Mouse (Mus musculus) mesoderm, embryonic 11.5 days (tissue): ENCODE measurements around the gene Crtc1.

Source experiments
- DNase-seq: peaks from one replicate; pipeline ENCODE4 v3.0.0-alpha.2; 2012; ENCODE audit warnings: low read depth, low spot score

Crtc1 gene

DNA sequence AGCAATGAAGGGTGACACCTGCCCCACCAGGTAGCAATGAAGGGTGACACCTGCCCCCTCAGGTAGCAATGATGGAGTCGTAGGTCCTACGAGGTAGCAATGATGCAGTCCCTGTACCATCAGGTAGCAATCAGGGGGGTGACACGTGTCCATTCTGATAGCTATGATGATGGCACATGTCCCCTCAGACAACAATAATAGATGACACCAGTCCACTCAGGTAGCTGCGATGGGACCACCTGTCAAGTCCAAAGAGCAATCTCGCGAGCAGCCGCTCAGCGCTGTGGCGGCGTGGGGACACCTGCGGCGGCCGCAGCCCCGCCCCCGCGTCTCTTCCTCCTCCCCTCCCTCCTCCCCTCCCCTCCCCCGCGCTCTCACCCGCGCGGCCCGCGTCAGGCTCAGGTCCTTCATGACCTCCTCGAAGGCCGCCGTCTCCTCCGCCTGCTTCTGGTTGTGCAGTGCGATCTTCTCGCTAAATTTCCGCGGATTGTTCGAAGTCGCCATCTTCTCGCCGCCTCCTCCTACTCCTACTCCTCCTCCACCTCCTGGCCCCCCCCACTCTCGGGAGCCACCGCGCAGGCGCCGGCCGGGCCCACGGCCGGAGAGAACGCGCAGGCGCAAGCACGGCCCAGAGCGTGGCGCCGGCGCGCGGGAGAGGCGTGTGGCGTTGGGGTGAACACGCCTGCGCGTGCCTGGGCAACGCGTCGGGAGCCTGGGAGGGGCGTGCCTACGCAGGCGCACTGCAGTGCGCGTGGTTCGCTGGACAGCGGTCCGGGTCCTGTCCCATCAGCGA is at the start of gene Crtc1:
Crtc1 (minus strand) TSS at position 525 of the 793 bp plus-strand sequence.
- peak; percentile 99 for DNase-seq

DNA sequence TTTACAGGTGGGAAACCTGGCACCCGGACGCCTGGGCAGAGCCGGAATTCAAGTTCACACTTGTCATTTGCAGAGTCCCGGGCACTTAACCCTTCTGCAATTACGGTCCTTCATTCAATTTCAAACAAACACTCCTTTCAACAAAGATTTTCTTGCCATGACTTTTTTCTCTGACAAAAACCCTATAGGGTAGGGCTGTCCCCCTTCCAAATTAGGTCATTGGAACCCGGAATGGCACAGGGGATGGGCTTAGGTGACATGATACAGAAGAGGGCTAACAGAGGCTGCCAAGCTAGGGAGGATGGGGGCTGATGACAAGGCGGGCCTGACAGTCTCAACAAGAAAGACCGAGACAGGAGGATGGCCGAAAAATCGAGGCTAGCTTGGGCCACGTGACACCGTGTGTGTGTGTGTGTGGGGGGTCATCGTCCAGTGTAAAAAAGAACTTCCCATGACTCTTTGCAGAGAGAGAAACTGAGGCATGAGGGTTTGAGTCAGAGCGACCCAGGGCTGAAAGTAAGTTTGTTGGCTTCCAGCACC is 49.6 kb upstream of the Crtc1 start:
- no peak for DNase-seq

DNA sequence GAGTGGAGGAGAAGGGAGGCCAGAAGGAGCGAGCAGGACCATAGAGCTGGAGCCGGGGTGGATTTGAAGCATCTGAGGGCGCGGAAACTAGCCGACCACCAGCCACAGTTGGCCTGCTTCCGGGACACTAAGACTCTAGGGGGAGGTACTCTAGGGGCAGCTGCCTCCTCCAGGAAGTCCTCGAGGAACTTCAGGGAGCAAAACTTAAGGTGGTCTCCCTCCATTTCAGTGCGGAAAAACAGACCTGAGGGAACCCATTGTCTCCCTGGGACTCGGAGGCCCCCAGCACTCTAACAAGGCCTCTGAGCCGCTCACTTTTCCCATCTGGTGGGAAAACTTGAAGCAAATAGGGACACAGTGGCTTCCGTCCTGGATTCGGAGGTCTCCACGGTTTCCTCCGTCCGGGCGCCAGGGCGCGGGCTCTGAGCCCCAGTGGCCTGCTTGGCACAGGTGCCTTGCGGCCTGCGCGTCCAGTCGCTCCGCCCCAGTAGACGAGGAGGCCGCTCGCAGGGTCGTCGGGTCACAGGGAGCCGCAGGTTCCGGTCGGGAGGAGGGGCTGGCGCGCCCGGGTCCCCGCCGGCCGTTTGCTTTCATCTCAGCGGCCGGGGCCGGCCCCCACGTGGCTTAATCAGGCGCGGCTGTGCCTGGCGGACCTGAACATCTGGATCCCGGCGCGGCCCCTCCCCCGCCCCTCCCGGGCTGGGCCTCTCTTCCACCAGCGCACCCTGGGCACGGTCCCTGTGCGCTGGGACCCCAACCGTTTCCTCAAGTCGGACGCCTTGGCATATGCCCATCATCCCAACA is 48.8 kb upstream of the Crtc1 start:
- DNase-seq: no peak

DNA sequence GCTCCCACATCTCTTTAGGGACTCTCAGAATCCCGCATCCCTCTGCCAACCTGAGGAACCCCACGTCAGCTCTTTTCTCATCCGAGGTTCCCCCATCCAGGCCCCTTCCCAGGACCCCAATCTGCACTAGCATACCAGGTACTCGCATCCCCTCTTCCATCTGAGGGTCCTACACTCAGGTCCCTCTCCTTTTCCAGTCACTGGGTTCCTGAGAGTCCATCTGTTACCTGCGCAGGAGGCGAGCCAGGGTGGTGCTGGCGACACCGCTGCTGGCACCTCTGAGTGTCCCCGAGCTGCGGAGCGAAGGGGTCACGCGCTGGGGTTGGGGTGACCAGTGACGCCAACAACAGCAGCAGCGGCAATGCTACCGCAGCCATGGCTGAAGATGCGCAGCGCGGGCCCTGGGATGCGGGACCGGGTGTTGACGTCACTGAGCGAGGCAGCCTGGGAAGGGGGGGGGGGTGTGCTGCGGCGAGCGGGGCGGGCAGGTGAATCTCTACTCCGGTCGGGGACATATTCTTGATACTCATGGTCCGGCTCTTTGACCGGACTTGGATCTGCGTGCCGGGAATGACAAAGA is 47.7 kb upstream of the Crtc1 start, which contains the start of gene Tmem59l:
Tmem59l (minus strand) TSS at position 418 of the 580 bp plus-strand sequence.
- no peak for DNase-seq

DNA sequence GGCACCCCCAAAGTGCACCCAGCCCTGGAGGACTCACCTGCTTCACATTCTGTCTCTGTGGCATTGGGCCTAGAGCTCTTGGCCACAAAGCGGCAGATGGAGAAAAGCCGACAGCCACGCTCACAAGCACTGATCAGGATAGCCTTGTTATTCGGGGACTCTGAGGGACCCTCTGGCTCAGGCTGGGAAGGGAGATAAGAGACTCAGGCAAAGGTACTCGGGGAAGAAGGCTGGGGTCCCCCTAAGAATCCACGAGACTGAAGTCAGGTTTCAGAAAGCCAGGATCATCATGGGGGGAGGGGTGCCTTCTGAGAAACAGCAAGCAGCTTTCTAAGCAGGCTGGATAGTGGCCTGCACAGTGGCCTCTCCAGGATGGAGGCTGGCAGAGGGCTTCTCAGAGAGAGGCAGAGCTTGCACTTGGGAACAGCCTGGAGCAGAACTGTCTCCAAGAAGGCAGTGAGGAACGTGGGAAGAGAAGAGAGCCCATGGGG is 46.9 kb upstream of the Crtc1 start:
- no peak for DNase-seq

DNA sequence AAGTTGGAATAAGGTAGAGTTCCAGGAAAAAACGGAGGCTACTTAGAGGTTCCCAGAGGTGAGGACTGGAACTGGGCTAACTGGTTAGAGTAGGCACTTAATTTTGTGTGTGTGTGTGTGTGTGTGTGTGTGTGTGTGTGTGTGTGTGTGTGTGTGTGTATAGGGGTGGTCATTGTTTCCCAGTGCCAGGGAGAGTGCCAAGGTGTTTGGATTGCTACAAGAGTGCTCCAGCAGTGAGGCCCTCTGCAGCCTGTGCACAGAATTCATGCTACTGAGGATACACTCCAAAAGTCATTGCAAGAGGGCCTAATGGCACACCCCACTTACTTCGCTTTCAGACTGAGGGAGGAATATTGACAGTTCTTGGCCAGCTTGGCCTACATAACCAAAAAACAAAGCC is 43.6 kb upstream of the Crtc1 start:
- DNase-seq: no peak

DNA sequence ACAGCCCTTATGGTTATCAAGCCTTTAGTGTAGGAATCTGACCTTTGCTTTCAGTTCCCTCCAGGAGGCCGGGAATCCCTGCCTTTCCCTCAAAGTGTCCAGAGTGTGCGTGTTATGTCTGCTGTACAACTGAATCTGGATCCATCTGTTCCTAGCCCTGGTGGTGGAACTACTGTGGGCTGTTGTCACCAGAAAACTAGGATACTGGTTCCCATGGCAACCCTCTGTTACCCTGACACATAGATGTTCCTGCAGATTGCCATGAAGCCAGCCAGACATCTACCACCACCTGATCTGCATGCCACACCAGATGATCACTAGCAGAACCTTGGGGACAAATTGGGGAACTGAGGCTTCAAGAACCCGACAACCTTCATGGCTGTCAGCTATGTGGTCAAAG is 42.5 kb upstream of the Crtc1 start:
- no peak for DNase-seq

DNA sequence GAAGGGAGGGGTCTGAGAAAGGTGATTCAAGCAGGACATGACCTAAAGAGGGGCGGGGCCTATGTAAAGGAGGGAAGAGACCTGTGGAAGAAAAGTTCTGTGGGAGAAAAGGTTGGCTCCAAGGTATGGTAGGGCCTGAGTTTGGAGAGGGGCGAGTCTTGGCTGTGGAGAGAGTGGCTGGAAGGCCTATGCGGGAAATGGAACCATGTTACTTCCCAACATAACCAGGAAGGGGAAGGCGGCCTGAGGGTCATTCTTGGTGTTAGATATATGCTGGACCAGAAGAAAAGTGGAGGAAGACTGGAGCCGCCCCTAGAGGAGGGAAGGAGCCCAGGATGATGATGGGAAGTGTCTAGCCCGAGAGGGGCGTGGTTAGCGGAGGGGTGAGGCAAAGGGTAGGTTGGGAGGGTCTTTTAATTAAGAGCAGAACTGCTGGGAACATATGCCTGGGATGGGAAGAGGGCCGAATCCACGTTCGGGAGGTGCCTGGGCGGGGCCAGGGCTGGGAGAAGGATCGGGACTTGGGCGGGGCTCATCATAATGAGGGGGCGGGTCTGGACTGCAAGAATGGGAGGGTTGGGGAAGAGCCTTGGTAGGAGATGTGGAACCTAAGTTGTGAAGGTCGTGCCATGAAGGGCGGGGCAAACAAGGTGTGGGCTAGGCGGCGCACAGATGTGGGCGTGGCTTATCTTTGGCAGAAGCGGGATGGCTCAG is 38.0 kb upstream of the Crtc1 start:
- no peak for DNase-seq

DNA sequence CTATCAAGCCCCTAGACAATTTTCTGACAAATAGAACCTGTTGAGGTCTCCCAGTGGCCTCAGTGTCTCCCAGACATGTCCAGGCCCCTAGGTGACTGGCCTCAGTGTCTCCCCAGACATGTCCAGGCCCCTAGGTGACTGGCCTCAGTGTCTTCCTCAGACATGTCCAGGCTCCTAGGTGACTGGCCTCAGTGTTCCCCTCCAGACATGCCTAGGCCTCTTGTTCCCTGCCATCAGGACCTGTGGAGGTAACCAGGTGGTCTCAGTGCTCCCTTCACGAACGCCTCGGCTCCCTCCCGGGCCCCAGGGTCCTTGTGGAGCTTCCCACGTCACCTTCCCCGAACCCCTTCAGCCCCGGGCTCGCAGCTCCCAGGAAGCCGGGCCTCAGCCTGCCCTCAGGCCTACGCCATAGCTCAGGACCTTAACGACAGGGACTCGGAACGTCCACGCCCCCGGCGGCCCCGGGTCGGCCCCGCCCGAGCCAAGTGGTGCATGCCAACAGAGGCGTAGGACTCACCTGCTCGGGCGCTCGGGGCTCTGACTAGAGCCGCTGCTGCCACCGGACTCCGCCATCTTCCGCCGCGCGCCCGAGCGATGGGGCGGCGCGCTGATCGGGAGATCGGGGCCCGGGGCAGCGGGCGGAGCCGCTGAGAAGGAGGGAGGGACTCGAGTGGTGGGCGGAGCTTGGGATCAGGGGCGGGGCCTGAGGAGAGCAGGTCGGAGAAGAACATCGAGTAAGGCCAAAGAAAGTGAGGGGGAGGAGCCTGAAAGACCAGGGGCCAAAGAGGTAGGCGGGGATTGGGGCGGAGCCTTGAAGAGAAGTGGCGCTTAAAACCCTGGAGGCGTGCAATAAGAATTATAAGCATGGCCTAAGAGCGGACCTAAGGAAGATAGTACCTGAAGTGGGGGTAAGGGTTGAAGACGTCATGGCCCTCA is 37.2 kb upstream of the Crtc1 start, which contains the start of gene Klhl26:
Klhl26 (minus strand) TSS at position 636 of the 936 bp plus-strand sequence.
- peak; percentile 93 for DNase-seq

DNA sequence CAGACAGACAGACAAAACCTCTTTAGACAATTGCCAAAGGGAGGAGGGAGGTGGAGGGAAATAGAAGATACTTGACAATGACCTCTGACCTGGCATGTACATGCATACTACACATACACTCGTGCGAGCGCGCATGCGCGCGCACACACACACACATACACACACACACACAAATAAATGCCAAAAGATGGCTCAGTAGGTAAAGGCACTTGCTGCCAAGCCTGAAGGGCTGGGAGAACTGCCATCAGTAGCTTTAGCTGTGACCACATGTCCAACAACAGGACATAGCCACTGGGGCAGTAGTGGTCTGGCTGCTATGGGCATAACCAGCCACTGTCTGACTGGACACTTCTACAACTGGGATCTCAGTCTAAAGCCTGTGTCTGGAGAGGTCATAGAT is 32.5 kb upstream of the Crtc1 start:
- DNase-seq: no peak

DNA sequence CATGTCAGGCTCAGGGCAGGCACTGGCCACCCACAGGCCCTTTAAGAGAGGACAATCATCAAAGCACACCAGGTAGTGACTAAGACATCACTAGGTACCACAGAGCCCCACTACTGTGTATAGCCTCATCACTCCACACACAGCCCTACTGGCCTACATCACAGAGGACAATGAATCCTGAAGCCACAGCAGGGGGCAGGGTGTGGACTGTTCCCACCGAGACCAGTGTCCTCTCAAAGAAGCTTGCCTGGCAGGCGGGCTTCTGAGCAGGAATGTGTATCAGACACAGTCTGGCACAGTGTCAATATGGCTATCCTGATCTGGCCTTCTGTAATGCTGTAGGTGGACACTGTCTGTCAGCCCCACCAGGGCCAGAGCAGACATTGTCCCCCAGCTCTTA is 30.6 kb upstream of the Crtc1 start:
- DNase-seq: no peak

DNA sequence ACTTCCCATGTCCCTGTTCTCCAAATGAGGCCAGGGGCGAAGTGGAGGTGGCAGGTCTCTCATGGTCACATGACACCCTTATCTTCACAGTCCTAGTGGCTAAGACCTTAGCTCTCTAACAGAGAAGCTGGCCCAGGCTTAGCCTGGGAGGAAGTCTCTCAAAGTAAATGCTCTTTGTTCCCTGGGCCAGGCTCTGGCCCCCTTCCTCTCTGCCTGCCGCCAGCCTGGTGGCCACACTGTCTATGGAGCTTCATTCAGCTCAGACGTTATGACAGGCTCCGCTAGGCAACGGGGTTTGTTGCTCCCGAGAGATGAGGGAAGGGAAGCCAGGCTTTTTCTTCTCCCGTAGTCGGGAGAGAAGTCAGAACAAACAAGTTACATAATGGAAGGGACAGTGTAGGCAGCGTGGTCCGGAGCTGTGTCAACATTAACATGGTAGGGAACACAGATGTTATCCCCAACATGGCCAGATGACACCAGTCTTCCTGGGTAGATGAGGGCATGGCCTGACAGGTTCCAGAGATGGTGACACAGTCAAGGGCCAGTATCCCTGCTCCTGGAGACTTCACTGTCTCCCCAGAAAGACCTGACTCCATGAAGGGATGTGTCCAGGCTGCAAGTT is 30.0 kb upstream of the Crtc1 start:
- DNase-seq: no peak

DNA sequence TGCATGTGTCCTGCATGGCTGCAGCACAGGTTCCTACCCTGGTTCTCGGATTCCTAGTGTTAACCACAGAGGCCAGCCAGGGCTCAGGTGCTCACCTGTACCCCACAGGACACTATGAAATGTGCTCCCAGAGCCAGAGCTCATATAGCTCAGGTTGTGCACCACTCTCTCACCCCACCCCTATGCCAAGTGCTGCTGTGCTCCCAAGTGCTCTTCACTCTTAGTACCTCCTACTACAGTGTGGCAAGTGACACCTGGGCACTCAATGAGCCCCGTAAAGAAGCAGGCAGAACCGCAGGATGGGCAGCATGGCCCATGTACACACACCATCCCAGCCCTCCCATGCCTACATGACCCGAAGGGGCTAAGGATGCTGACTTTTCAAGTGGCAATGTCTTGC is 29.4 kb upstream of the Crtc1 start:
- DNase-seq: no peak

DNA sequence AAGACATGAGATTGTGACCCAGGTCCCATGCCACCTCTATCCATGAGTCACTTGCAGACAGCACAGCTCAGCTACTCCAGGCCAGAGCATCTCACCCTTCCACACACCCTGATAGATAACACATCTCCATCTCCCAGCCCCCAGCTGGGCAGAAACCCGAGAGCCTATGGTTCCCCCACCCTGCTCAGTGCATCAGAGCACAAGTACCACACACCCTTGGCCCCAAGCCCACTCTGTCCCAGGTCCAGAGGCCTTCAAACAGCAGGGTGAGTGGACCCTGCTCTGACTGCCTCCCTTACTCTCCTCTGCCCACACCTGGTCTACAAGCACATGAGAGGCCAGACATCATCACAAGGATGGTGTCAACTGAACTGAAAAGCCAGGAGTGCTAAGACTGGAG is 28.5 kb upstream of the Crtc1 start:
- no peak for DNase-seq

DNA sequence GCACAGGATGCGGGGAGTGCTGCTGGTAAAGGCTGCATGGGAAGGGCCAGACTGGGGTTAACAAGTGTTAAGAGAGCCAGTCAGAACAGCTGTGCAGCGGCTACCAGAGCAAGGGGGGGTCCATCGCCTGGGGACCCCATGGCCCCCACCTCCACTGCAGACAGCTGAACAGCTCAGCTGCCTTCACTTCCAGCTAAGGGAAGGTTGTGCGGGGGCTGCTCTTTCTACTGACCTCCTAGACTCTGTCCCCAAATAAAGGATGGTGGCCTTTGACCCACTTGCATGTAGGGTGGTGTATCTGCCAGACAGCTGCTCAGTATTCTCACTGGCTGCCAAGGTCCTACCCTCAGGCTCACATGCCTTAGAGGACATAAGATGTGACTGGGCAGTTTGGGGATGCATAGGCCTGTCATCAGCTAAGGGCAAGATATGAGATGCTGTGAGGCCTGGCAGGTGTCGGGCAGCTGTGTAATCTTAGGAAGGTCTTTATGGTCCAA is 27.9 kb upstream of the Crtc1 start:
- DNase-seq: peak; percentile 7

DNA sequence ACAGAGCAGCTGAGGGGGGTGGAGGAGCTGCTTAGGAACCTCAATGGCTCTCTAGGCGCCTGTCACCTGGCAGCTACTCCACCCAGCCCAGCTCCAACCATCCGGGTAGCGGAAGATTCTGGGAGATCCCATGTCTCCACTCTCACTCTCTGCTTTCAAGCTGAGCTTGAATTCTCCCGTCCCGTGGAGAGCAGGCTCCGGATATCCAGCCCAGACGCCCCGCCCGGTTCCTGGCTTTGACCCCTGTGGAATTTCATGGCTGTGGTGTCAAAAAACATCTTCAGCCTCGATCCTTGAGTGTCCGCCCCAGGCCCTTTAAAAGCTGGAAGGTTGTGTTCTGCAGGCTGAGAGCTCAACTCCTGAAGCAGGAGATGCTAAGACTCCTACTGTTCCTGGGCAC is 27.4 kb upstream of the Crtc1 start:
- no peak for DNase-seq

DNA sequence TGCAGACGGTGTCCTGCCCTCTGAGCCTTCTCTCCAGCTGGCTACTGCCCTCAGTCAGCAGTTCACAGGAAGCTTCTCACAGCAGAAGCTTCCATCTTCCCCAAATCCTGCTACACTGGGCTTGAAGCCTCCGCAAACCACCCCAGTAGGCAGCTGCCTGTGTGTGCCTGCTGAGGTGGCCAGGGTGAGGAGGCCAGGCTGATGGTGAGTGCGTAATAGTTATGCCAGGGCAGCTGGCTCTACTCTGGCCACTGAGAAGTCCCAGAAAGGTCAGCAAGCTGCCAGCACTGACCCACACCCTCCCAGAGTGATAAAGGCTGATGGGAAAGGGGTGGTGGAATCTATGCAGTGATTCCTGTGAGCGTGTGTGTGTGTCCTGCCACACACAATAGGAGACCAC is 26.9 kb upstream of the Crtc1 start:
- no peak for DNase-seq

DNA sequence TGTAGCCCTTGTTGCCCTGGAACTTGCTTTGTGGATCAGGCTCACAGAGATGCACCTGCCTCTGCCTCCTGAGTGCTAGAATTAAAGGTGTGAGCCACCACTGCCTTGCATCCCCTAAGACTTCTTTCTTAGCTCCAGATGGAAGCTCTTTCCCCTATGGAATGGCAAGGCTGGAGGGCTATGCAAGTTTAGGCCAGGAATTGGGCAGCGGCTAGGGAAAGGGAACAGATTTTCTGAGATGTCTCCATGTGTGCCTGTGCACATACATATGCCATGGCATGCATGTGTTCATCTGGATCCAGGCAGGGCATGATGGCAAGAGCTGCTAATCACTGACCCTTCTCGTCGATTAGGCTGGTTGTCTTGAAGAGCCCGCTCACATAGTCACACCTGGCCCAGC is 26.3 kb upstream of the Crtc1 start:
- no peak for DNase-seq

DNA sequence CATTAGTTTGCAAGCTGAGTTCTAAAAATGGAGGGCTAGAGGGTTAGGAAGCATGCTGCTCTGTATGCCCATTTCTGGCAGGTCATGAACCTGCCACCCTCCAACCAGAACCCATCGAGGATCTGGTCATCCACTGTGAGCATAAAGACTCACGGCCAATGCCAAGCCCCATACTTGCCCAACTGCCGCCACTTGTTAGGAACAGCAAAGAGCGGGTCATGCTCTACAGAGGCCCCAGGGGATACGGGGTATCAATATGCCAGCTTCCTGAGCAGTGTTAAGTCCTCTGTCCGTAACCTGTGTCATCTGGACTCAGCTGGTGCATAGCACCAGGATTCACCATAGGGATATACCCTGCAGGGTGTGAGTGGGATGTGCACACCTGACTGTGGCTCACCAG is 24.8 kb upstream of the Crtc1 start:
- no peak for DNase-seq

DNA sequence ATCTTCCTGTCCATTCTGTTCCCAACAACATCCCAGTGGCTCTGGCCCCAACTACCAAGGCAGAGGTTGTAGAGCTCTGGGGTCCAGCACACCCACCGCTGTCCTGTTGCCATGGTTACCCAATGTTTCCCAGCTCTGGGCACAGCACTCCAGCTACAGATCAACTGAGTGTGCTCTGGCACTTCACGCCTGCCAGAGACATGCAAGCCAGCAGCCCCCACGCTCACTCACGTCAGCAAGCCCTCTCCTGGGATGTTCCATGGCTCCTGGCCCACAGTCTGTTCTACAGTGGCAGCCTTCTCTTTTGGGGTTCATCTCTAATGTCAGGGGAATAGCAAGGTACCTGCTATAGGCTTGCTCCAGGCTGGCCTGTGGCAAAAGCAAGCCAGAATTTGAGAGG is 23.9 kb upstream of the Crtc1 start:
- no peak for DNase-seq
